Mouse (Mus musculus): ENCODE data around the gene Dysf. TPM values are rescaled to one million over a fixed set of nuclear protein-coding genes. Genes with fewer than 3 reads are reported as not detected.

The Dysf gene
- total and polyA plus RNA-seq, 3 experiments: 51.1 to 100 (median 87.4) TPM

GRCm38 (mm10) chr6:84225587-84225986 lies 217.2 kb downstream of the Dysf start:
- Histone ChIP-seq H3K36me3 (ENCODE audit: control insufficient read depth, insufficient read depth, low read length) (no peaks in the 10 kb centered on the region), H3K9ac (ENCODE audit: low read depth, low read length) (peak overlapping the region; percentile 63), H3K27ac (peak overlapping the region; percentile 90), H3K27me3 (ENCODE audit: control insufficient read depth, insufficient read depth, low read length) (no peaks in the 10 kb centered on the region), H3K4me1 (ENCODE audit: control insufficient read depth, insufficient read depth, low read length) (peaks cover 12% of the 10 kb centered on the region), H3K79me2 (replicated peaks; ENCODE audit: control insufficient read depth, insufficient read depth, low read length) (no peaks in the 10 kb centered on the region), H3K4me3 (no peak overlapping the region)
- peak; percentile 62 to 88 for DNase-seq
- whole genome bisulfite sequencing: 44% methylated on average over 6 of the region's 6 CpGs
- intact Hi-C loops (cut with DNase I): loop anchor here (5.0 kb wide), 1 partner anchor 68 kb away; no protein-coding TSS in a partner anchor
- TF ChIP-seq CTCF (IDR thresholded peaks at IDR 0.05) (no peak), POLR2A (IDR thresholded peaks at IDR 0.05; ENCODE audit: insufficient read depth, low read depth, low read length) (0 out of 2 replicates have a peak, but pooled peaks have one; percentile 33), EP300 (IDR thresholded peaks at IDR 0.05; ENCODE audit: insufficient read depth, low read depth, low read length) (peak; percentile 88)

GRCm38 (mm10) chr6:84228196-84228595 lies 219.8 kb downstream of the Dysf start:
- Histone ChIP-seq H3K79me2 (replicated peaks; ENCODE audit: control insufficient read depth, insufficient read depth, low read length) (no peaks in the 10 kb centered on the region), H3K9ac (ENCODE audit: low read depth, low read length) (no peak overlapping the region), H3K27me3 (ENCODE audit: control insufficient read depth, insufficient read depth, low read length) (no peaks in the 10 kb centered on the region), H3K36me3 (ENCODE audit: control insufficient read depth, insufficient read depth, low read length) (no peaks in the 10 kb centered on the region), H3K4me3 (no peak overlapping the region), H3K27ac (peak overlapping the region; percentile 90), H3K4me1 (ENCODE audit: control insufficient read depth, insufficient read depth, low read length) (peaks cover 12% of the 10 kb centered on the region)
- DNase-seq: peak in 1 of 2 experiments; percentile 16
- intact Hi-C loops (cut with DNase I): loop anchor here (5.0 kb wide), 1 partner anchor 71 kb away; no protein-coding TSS in a partner anchor
- 89% methylated on average over 4 of the region's 4 CpGs for WGBS
- no peak for TF ChIP-seq EP300 (IDR thresholded peaks at IDR 0.05; ENCODE audit: insufficient read depth, low read depth, low read length)
- no peak for TF ChIP-seq CTCF (IDR thresholded peaks at IDR 0.05)
- TF ChIP-seq POLR2A (IDR thresholded peaks at IDR 0.05; ENCODE audit: insufficient read depth, low read depth, low read length): no peak

- Histone ChIP-seq H3K9ac (ENCODE audit: low read depth, low read length) (no peak overlapping the region), H3K36me3 (ENCODE audit: control insufficient read depth, insufficient read depth, low read length) (no peaks in the 10 kb centered on the region), H3K79me2 (replicated peaks; ENCODE audit: control insufficient read depth, insufficient read depth, low read length) (no peaks in the 10 kb centered on the region), H3K27ac (peak overlapping the region; percentile 90), H3K27me3 (ENCODE audit: control insufficient read depth, insufficient read depth, low read length) (no peaks in the 10 kb centered on the region), H3K4me3 (no peak overlapping the region), H3K4me1 (ENCODE audit: control insufficient read depth, insufficient read depth, low read length) (peaks cover 16% of the 10 kb centered on the region)
- no peak for TF ChIP-seq EP300 (IDR thresholded peaks at IDR 0.05; ENCODE audit: insufficient read depth, low read depth, low read length)
- no peak for TF ChIP-seq POLR2A (IDR thresholded peaks at IDR 0.05; ENCODE audit: insufficient read depth, low read depth, low read length)
- DNase-seq: peak in 1 of 2 experiments; percentile 19
- 42% methylated on average over 5 of the region's 5 CpGs for WGBS
- intact Hi-C loops (cut with DNase I): loop anchor here (5.0 kb wide), 1 partner anchor 71 kb away; no protein-coding TSS in a partner anchor
Observed at GRCm38 (mm10) chr6:84228786-84229185, 220.4 kb downstream of the Dysf start.

- intact Hi-C loops (cut with DNase I): loop anchor here (5.0 kb wide), 1 partner anchor 72 kb away; no protein-coding TSS in a partner anchor
- Histone ChIP-seq H3K4me1 (ENCODE audit: control insufficient read depth, insufficient read depth, low read length) (peaks cover 13% of the 10 kb centered on the region; the same call in 1 of the 2 replicates), H3K4me3 (no peak overlapping the region), H3K79me2 (replicated peaks; ENCODE audit: control insufficient read depth, insufficient read depth, low read length) (no peaks in the 10 kb centered on the region), H3K27me3 (ENCODE audit: control insufficient read depth, insufficient read depth, low read length) (no peaks in the 10 kb centered on the region), H3K9ac (ENCODE audit: low read depth, low read length) (no peak overlapping the region; the same call in 1 of the 2 replicates), H3K36me3 (ENCODE audit: control insufficient read depth, insufficient read depth, low read length) (no peaks in the 10 kb centered on the region), H3K27ac (peak overlapping the region; percentile 47)
- DNase-seq: no peak
- 75% methylated on average over 7 of the region's 7 CpGs for WGBS
- TF ChIP-seq POLR2A (IDR thresholded peaks at IDR 0.05; ENCODE audit: insufficient read depth, low read depth, low read length) (no peak), EP300 (IDR thresholded peaks at IDR 0.05; ENCODE audit: insufficient read depth, low read depth, low read length) (no peak), CTCF (IDR thresholded peaks at IDR 0.05) (no peak)
Observed at GRCm38 (mm10) chr6:84229739-84230138, 221.3 kb downstream of the Dysf start.

- H3K4me1 ChIP-seq (ENCODE audit: control insufficient read depth, insufficient read depth, low read length): peaks cover 12% of the 10 kb centered on the region; the same call in 1 of the 2 replicates
- no peaks in the 10 kb centered on the region for H3K36me3 ChIP-seq (ENCODE audit: control insufficient read depth, insufficient read depth, low read length)
- TF ChIP-seq CTCF (IDR thresholded peaks at IDR 0.05) (no peak), EP300 (IDR thresholded peaks at IDR 0.05; ENCODE audit: insufficient read depth, low read depth, low read length) (no peak)
- H3K27ac ChIP-seq: peak overlapping the region; percentile 47
- H3K79me2 ChIP-seq (replicated peaks; ENCODE audit: control insufficient read depth, insufficient read depth, low read length): no peaks in the 10 kb centered on the region
- H3K9ac ChIP-seq (ENCODE audit: low read depth, low read length): no peak overlapping the region
- intact Hi-C loops (cut with DNase I): no loop called here
- no peak for DNase-seq
- WGBS: 76% methylated on average over 7 of the region's 7 CpGs
- no peak overlapping the region for H3K4me3 ChIP-seq
- no peaks in the 10 kb centered on the region for H3K27me3 ChIP-seq (ENCODE audit: control insufficient read depth, insufficient read depth, low read length)
Observed at GRCm38 (mm10) chr6:84231108-84231507, 222.7 kb downstream of the Dysf start.

GRCm38 (mm10) chr6:84232063-84232760 lies 223.8 kb downstream of the Dysf start:
- H3K27ac ChIP-seq: peak overlapping the region; percentile 41
- no peak overlapping the region for H3K4me3 ChIP-seq
- no peak for DNase-seq
- TF ChIP-seq EP300 (IDR thresholded peaks at IDR 0.05; ENCODE audit: insufficient read depth, low read depth, low read length) (0 out of 2 replicates have a peak, but pooled peaks have one; percentile 32), CTCF (IDR thresholded peaks at IDR 0.05) (no peak), POLR2A (IDR thresholded peaks at IDR 0.05; ENCODE audit: insufficient read depth, low read depth, low read length) (peak; percentile 43; the same call in 1 of the 2 replicates)
- H3K4me1 ChIP-seq (ENCODE audit: control insufficient read depth, insufficient read depth, low read length): peaks cover 7% of the 10 kb centered on the region; the same call in 1 of the 2 replicates
- H3K36me3 ChIP-seq (ENCODE audit: control insufficient read depth, insufficient read depth, low read length): no peaks in the 10 kb centered on the region
- WGBS: 42% methylated on average over 8 of the region's 8 CpGs
- intact Hi-C loops (cut with DNase I): no loop called here
- H3K27me3 ChIP-seq (ENCODE audit: control insufficient read depth, insufficient read depth, low read length): no peaks in the 10 kb centered on the region
- peak overlapping the region; percentile 0; the same call in 1 of the 2 replicates for H3K9ac ChIP-seq (ENCODE audit: low read depth, low read length)
- no peaks in the 10 kb centered on the region for H3K79me2 ChIP-seq (replicated peaks; ENCODE audit: control insufficient read depth, insufficient read depth, low read length)

All from heart, adult 2 months (tissue).